Mouse (Mus musculus) embryo, embryonic 11.5 days (tissue): Measurements from ENCODE around the gene Stk11.

Experiments used
- DNase-seq: peaks from one replicate; pipeline ENCODE4 v3.0.0-alpha.2; 2012; ENCODE audit warnings: low read depth, low spot score

Gene Stk11

DNA sequence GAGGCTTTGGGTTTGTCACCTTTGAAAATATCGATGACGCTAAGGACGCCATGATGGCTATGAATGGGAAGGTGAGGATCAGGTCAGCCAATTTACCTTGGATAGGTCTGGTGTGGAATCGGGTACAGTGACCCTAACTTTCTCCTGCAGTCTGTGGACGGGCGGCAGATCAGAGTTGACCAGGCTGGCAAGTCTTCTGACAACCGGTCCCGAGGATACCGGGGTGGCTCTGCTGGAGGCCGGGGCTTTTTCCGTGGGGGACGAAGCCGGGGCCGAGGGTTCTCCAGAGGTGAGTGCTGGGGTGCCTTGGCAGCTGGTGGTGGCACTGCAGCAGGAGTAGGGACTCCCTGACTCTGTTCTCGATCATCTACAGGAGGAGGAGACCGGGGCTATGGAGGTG is 54.4 kb downstream of the Stk11 start:
- DNase-seq: no peak

DNA sequence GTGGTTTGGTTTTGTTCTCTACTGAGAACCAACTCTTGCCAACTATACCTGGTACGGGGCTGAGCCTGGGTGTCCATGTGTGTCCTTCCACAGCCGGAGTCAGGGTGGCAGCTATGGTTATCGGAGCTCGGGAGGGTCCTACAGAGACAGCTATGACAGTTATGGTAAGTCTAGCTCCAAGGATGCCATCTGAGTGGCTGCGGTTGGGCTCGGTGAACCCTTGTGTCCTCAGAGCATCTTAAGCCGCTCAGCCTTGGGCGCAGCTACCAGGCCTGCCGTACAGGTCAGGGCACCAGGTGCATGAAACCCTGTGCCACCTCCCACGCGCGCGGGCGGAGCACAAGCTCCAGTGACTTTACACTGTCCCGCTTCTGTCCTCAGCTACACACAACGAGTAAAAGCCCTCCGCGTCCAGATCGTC is 55.0 kb downstream of the Stk11 start:
- no peak for DNase-seq

DNA sequence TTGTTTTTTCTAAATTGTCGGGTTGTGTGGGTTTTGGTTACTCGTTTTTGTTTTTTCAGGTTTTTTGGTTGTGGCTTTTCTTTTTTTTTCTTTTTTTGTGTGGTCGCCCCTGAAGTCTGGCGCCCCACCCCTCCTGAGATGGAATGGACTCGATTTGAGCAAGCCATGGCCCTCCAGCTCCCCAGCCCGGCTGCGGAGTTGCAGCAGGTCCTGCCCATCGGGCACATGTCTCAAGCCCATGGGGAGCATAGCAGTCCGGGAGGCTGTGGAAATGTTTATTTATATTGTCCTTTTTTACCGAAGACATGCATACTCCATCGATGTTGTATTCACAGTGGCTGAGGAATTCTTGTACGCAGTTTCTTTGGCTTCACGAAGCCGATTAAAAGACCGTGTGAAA is 55.6 kb downstream of the Stk11 start:
- DNase-seq: no peak

DNA sequence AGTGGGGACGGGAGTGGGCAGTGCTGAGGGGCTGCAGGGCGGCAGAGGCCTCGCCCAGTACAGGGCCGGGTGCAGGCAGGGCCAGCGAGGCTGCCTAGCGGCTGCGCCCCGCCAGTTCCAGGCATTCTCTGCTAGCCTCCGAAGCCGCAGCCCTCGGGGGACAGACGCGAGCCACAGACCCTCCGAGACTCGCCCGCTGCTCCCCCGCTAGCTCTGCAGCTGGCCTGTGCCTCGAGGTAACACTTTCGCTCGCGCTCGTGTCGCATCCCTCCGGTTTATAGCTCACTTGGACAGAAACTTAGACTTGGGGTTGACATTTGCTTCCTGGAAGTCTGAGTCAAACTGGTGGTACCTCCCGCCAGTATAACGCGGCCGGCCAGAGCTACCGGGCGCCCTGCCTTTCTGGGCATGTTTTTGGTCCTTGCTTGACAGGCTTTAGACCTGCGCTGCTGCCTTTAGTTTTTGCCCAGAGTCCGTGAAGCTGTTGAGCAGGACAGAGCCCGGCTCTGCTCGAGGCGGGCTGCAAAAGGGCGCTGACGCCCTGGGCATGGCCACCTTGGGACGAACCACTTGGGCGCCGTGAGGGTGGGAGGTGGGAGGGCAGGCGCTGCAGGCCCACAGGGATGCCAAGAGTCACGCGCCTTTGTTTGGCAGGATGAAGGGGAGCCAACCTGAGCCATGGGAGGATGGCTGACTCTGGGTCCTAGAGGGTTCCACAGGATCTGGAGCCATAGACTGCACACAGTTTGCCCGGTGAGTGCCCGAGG is 56.3 kb downstream of the Stk11 start:
- no peak for DNase-seq

DNA sequence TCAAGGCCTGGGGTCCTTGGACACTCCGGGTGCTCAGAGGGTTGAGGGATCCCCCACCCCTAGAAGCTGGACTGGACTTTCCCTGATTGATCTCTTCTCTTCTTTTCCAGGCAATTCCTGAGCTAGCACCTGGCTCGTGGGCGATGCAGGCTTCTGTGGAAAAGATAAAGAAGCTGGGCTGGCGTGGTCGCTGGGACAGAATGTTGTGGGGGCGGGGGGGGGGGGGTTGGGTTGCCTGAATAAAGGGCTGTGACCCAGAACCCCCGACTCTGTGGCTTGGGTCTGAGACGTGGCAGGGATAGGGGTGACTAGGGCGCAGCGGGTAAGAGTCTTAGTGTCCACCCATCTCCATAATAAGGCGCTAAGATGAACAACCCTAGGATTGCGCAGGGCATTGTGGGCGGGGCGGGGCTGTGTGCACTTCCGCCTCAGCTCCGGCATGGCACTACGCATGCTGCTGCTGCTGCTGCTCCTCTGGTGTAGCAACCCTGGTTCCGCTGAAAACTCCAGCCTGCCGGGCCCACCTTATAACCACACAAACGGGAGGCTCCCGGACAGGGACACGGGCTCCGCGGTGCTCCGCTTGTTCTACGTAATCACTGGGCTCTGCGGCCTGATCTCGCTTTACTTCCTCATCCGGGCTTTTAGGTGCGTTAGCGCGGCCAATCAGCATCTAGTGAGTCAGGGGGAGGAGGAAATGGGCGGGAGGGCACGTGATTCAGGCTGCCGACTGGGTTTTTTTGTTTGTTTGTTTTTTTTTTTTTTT is 57.1 kb downstream of the Stk11 start, which contains the start of gene 1600002K03Rik:
TSS of gene 1600002K03Rik (plus strand) at position 418 of the 766 bp plus-strand sequence.
- DNase-seq: peak; percentile 83

DNA sequence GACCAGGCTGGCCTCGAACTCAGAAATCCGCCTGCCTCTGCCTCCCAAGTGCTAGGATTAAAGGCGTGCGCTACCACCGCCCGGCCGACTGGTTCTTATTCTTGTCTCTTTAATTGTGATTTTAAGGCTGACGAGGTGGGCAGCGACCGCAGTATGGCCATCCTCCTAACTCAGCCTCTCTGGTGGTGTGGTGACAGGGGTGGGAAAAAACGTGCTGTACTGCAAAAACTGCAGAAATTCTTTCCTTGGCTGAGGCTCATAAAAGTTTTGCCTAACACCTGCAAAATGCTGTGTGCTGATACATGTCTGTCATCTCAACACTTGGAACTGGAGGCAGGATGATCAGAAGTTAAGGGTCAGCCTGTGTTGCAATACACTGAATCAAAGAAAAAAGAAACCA is 57.8 kb downstream of the Stk11 start:
- no peak for DNase-seq

DNA sequence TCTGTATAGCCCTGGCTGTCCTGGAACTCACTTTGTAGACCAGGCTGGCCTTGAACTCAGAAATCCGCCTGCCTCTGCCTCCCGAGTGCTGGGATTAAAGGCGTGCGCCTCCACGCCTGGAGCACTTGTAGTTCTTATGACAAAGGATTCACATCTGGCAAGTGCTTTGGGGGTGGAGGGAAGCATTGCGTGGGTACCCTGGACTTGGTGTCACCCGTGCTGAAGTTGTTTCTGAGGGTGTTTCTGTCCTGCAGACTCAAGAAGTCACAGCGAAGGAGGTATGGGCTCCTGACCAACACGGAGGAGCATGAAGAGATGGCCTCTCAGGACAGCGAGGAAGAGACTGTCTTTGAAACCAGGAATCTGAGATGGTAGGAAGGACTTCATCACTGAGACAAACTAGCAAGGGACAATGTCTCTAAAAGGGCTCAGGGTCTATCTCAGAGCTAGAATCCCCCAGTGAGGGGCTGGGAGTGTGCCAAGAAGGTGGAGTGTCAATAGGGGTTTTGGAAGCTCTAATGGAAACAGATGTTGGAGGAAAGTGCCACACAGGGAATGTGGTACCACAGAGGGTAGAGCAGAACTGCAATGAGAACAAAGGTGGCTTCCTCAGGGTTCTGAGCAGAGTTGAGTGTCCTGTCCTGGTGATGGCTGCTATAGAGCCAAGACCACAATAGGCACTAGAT is 58.5 kb downstream of the Stk11 start:
- no peak for DNase-seq

DNA sequence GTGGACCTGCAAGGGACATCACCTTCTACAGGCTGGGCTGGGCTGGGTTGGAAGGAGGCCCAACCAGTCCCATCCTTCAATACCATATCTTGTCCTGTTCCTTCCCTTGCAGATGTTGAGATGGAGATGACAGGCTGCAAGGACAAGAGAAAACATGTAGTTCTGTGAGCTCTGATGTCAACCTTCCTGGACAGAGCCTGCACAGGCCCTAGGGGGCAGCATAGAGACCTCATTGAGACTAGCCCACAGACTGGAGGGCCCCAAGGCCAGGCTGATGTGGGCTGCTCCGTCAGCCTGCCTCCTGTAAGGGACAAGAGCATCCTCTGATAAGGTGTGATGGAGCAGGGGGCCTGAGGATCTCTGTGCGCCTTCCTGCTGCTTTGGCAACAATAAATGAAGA is 59.1 kb downstream of the Stk11 start:
- DNase-seq: no peak

DNA sequence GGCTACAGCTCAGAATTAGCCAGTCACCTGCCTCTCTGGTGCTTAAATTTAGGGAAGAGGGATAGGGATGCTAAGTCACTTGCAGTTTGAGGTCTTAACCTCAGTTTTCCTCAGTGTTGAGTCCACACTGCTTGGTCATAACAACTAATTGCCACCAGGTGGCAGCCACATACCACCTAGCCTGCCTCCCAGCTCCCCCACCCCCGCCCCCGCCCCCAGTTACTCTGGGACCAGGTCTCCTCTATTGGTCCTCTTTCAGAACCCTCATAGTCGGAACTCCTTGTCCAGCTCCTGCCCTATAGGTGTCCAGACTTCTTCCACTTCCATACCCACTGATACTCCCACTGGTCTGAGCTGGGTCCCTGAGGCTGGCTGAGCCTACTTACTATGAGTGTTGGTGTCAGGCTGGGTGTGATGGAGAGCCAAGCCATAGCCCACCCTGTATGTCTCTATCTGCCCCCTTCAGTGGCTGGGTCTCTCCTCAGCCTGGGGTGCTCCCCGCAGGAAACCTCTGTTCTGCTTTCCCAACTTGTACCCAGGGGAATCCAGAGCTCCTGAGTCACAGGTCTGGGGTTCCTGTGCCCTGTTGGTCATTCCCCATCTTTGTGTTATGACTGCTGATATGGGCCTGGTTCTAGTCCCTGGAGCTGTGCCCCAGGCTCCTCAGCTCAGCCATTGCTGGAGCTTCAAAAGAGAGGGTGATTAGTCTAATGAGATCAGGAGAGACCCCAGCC is 60.1 kb downstream of the Stk11 start:
- DNase-seq: no peak

DNA sequence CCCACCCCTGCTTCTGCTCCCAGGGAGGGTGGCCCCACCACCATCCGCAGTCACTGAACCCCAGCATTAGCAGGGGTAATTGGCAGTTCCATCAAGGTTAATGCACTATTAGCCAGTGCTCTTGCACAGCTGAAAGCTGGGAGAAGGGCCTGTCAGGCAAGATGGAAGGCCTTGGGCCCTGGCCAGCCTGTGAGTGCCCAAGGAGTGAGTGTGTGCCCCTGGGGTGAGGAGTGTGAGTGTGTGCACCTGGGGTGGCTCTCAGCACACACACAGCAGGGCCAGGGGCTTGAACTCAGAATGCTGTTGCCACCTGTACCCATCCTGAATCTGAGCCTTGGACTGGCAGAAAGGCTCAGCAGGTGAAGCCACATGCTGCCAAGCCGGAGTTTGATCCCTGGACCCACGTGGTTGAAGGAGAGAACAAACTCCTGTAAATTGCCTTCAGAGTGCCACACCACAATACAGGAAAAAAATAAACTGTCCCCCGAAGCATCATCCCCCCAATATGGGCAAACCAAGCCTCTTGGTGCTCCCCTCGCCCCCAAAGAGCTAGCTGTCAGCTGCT is 60.7 kb downstream of the Stk11 start:
- no peak for DNase-seq

DNA sequence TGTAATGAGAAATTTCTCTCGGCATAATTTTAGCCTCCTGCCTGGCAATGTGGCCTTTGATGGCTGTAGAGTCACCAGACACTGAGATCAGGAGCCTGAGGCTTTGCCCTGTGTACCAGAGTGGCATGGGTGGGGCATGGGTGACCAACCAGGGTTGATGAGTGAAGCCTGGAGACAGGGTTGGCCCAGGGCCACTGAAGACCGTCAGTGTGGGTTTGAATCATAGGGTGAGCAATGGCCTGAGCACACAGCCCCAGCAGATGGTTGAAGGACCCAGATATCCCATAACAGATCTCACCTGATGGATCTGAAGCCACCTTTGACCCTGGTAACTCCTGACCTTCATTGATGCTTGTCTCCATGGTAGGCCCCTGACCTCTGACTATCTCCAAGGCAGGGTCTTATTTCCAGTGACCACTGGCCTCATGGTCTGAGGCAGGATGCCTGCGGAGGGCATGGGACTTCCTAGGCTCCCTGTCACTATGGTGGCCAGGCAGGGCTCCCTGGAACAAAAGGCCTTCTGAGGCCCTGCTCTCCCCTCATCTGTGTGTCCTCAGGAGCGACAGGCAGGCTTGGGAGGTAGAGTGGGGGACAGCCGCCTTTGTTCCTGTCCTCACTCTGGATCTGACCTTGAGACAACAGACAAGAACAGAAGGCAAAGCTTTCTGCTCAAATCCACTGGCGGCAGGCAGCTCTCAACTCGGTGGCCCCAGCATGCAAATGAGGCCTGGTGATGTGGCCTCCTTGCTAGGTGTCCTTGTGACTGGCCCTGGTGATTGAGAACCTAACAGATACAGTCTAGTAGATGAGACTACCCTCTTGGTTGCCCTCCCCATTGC is 62.1 kb downstream of the Stk11 start:
- DNase-seq: no peak

DNA sequence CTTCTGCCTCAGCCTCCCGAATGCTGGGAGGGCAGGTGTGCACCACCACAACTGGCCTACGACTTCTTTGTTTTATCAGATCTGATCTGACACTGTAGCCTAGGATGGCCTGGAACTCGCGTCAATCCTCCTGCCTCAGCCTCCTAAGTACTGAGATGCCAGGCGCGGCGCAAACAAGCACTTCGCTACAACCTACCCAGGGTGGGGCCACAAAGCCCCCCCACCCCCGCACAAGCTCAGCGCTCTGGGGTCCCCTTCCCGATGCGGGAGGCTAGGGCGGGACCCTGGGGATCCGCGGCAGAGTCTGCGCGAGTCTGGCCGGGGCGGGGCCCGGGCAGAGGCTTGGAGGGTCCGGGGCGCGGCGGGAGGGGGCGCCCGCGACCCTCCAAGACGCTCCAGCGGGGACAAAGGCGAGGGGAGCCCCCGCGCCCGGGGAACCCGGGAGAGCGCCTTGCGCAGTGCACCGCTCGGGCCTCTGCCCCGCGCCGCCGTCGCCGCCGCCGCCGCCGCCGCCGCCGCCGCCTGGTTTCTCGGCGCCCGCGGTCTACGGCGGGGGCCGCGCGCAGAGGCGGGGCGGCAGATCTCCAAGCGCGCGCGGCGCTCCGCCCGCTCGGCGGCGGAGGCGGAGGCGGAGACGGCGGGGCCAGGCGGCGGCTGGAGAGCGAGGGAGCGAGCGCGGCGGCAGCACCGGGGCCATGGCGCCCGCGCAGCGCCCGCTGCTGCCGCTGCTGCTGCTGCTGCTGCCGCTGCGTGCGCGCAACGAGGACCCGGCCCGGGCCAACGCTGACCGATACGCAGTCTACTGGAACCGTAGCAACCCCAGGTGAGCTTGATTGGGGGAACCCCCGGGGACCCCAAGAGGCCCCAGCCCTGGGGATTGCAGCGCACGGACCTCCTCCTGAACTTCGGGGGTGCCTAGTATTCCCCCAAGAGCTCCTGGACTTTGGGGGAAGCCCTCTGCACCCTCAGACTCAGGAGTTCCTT is 63.8 kb downstream of the Stk11 start, which contains the start of gene Efna2:
TSS of gene Efna2 (plus strand) at position 415 of the 984 bp plus-strand sequence.
- peak; percentile 48 for DNase-seq
